Mouse (Mus musculus) gastrocnemius, postnatal 36 days (tissue): ENCODE measurements at regions not wholly inside any gene's neighbourhood (a gene's known extent, or its start where the extent isn't known, plus 50 kb on each side); places are given as distances from the start of the nearest gene placed in this dataset.

Source experiments
- DNase-seq, 2 experiments: peaks; one replicate each; pipeline ENCODE4 v3.0.0; 2022
- intact Hi-C: fragments of 180-260 bp; cut with DNase I; formaldehyde crosslinking; loops from one replicate; pipeline ENCODE4 v1.15.1; 2025

DNA sequence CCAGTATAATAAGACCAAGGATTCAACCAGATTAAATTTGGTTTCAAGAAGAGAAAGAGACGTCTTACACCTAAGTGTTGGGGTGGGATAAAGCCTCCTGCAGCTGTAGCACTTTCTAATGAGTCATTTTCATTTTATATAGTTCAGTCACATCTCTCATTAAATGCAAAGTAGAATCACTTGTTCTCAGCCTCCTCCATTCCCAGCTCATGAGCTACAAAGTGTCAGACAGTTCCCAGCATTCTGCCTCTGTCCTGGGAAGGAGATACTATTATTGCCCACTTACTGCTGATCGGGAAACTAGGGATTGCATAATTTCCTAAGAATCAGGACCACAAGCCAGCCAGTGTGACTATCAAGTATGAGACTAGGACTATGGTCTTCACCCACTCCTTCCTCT is 158.9 kb downstream of the Tph2 start:
- DNase-seq = no peak
- intact Hi-C loops = no loop called here

DNA sequence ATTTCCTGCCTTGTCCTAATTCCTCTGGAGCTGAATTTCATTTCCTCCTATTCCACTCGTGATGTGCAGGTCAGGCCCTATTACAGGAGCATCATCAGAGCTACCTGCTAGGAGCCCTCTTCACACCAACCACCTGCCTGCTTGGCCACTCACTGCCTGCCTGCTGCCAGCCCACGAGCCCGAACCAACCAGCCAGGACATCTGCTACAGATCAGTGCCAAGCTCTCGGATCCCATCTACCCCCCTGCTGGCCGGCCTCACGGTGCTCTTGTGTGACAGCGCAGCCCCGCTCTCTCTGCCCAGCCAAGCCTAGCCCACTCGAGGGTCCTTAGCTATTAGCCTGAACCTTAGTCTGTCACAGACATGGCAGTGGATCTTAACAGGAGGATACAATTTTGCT is 165.4 kb downstream of the Tph2 start:
- intact Hi-C loops = loop anchor here (10.0 kb wide), 1 partner anchor 125 kb away; no protein-coding TSS in a partner anchor
- no peak for DNase-seq

DNA sequence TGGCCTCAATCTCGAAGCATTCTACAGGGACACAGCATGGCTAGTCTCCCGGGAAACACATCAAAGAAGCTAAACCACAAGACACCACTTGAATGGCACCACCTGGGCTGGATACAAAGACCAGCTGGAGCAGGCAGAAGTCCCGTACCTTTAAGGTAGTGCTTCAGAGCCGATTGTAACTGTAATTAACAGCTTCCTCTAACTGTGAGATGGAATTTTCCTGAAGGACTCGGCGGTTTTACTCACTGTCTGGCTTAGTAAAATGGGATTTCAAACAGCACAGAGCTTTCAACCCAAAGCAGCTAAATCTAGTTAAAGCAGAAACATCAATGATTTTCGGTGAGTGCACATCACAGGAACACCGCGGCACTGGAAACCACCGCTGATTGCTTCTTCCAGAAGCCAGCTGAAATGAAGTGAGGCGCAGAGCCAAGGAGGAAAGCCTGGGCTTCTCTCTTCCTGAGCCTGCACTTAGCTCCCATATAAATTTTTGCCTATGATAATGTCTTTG is 171.3 kb downstream of the Tph2 start:
- no peak for DNase-seq
- intact Hi-C loops = loop anchor here (10.0 kb wide), 1 partner anchor 131 kb away; no protein-coding TSS in a partner anchor

DNA sequence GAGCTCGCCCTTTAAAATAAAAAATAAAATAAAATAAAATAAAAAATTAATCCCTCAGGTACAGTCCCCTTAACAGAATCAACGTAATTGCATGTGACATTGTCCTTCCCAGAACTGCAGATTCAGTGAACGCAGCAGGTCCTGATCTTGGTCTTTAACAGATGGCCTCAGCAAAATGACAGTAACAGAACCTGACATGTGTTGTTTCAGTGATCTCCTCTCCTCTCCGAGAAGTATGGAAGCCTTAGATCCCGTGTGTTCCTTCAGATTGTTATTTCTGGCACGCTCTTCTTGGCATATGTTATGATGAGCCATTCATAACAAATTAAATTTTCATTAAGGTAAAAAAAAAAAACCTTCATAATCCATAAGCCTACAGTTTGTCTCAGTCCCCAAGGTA is 171.9 kb downstream of the Tph2 start:
- DNase-seq = no peak
- intact Hi-C loops = loop anchor here (10.0 kb wide), 1 partner anchor 132 kb away; no protein-coding TSS in a partner anchor

DNA sequence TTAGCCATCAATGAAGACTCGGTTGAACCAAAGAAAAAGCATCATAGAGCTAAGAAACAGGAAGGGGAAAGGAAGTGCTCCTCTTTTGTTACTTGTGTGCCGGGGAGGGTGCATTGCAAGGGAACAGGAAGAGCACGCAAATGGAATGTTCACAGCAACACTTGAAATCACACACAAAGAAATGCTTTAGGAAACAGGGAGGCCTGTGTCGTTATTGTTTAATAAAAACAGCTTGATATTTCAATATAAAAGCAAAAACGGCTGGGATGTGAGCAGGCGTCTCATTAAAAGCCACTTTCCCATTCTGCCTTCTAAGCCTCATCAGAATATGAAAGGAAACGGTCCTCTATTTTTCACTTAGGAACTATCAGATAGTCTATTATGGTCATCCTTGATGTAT is 172.5 kb downstream of the Tph2 start:
- intact Hi-C loops = loop anchor here (10.0 kb wide), 1 partner anchor 132 kb away; no protein-coding TSS in a partner anchor

DNA sequence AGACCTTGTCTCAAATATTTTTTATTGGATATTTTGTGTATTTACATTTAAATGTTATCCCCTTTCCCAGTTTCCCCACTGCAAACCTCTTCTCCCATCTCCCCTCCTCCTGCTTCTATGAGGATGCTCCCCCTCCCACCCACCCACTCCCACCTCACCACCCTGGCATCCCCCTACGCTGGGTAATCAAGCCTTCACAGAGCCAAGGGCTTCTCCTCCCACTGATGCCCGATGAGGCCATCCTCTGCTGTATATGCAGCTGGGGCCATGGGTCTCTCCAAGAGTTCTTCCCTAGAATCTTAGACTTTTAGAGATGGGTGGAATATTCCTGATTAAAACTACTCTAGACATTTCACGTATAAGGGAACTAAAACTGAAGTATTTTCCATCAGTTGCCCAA is 172.9 kb downstream of the Tph2 start:
- intact Hi-C loops = loop anchor here (10.0 kb wide), 1 partner anchor 133 kb away; no protein-coding TSS in a partner anchor
- DNase-seq = no peak

More for the DNA sequence above, 172.5 kb downstream of the Tph2 start:
- no peak for DNase-seq

DNA sequence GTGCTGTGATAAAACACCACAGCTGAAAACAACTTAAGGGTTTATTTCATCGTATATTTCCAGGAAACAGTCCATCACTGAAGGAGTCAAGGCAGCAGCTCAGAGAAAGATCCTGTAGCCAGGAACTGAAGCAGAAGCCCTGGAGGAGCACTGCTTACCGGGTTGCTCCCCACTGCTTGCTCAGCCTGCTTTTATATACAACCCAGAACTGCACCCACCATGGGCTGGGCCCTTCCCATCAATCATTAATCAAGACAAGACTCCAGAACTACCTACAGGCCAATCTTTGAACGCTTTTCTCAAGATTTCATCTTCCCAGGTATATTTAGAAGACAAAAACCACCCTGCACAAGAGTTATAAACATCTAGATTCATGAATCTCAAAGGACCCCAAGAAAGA is 188.4 kb downstream of the Tph2 start:
- DNase-seq = no peak
- intact Hi-C loops = no loop called here

DNA sequence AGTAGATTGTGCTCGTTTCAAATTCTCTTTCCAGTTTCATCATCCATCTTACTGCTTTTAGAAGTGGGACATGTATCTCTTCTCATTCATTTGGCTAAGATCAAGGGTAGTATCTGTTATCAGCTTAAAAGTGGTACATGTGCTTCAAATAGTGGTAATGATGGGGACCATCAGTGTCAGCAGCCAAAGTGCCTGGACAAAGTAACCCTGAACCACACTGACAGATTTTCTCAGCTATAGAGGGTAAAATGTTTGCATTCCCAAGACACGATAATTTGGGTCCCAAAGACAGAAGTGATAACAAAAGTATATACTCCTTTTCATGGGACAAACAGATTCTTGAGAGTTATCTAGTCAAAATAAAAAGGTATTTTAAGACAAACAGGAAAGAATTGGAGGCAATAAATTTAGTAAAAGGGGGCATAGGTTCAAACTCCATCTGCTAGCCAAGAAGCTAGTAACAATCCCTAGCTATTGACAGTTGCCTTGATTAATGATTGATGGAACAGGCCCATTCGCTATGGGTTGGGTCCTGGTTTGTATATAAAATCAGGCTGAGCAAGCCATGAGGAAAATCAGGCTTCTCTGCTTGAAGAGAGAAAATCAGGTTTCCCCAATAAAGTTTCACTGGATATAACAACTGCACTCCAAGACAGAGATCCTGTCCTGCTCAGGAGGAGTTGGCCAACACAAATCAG is 189.5 kb downstream of the Tph2 start:
- intact Hi-C loops = no loop called here
- no peak for DNase-seq

DNA sequence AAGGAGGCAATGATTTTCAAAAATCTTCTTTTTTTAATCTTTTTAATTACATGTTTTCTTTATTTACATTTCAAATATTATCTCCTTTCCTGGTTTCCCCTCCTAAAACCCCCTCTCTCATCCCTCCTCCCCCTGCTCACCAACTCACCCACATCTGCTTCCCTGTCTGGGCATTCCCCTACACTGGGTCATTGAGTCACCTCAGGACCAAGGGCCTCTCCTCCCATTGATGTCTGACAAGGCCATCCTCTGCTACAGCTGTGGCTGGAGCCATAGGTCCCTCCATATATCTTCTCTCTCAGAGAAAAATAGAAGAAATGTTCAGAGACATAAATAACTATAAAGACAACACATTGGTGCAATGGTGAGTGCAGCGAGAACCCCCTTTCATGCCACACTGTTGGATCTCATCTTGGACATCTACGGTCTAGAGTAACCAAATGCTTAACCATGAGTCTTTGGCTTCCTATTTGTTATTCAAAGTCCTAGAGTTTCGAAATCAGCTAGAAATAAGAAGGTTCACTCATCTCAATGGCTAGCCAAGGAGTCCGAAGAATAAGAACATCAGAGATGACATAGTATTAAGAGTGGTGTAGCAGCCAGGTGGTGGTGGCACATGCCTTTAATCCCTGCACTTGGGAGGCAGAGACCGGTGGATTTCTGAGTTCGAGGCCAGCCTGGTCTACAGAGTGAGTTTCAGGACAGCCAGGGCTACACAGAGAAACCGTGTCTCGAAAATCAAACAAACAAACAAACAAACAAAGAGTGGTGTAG is 186.5 kb upstream of the Trhde start:
- DNase-seq = no peak
- intact Hi-C loops = no loop called here

DNA sequence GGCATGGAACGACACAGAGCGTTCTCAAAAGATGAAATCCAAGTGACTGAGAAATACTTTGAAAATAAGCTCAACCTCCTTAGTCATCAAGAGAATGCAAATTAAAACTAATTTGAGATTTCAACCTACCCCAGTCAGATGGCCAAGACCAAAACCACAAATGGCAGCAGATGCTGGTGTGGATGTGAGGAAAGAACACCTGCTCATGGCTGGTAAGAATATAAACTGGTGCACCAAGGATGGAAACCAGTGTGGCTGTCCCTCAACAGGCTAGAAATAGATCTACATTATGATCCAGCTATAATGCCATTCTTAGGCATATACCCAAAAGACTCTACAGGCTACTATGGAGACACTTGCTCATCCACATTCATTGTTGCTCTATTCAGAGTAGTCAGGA is 170.3 kb upstream of the Trhde start:
- intact Hi-C loops = no loop called here

DNA sequence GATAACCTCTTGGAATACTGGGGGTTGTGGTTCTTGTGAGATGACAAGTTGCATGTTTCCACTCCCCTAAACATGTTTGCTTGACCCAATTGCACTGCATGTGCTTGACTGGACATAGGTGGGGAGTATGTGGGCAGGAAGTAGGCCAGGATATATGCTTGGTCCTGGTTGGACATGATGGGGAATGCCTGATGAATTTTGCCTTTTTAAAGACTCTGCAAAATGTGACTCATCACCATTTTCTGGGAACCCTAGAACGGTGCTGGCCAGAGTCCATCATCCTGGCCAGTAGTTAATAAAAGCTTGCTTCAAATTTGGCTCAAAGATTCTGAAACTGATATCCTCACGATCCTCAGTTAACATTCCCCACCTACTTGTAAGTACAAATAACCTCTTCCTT is 161.5 kb upstream of the Trhde start:
- no peak for DNase-seq
- intact Hi-C loops = no loop called here

More for the DNA sequence above, 170.3 kb upstream of the Trhde start:
- no peak for DNase-seq

DNA sequence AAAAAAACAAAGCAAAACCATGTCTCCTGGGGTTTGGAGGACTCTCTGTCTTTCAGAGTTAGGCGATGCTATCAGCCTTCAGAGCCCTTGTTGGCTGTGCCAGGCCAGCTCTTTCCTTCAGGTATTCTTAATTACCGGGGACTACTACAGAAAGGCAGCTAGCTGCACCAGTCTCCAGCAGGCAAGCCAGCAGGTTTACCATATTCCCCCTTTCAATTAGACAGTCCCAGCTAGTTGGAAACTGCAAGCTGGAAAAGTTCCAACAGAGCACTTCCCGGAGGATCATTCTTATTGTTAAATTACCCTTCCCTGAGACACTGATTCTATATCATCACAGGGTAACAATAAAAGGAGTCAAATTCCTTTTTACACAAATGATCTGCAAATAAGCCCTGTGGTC is 155.8 kb upstream of the Trhde start:
- DNase-seq = no peak
- intact Hi-C loops = no loop called here

DNA sequence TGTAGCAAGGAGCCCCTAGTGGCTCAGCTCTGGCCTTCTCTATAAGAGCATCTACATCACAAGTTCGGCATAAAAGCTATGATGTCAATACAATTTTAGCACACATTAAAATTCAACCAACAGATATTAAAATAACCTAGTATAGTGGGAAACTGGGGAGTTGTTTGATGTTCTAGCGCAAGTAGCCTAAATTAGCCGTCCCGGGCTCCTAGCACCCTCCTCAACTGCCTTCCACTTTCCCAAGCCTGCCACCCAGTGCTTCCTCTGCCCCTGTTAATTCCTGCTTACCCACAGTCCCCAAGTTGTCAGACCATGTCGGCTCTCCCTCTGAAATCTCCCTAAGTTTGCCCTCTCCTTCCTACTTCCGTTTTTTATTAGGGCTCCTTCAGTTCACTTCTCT is 154.2 kb upstream of the Trhde start:
- DNase-seq = no peak
- intact Hi-C loops = no loop called here

DNA sequence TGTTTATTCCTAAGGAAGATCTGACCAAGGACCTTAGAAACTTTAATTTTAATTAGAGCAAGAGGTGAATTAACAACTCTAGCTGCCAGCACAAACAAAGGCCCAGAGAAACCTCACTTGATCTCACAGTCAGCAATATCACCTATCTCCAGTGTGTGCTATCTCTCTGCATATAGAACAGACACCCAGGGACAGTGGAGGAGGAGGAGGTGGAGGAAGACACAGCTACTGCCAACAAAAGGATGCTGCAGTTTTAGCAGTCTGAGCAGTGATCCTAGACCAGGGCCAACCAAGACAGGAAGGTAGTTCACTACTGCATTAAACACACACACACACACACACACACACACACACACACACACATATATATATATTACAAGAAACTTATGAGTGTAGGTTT is 153.5 kb upstream of the Trhde start:
- DNase-seq = no peak
- intact Hi-C loops = no loop called here

DNA sequence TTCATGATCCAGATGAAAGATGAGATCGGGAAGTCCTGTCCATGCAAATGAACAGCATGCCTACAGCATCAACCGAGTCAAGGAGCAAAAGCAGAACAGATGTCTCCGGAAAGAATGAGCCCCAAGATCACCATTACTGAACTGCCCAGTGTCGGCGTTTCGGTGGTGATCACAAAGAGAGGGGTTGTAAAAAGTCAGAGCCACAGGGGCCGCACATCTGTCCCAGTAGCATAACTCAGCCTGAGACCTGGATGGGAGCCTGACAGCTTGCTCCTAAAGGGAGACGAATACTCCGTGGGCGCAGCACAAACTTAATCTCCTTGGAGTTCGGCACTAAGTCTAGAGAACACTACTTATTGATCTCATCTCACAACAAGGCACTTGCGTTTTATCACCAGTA is 151.3 kb upstream of the Trhde start:
- intact Hi-C loops = no loop called here
- no peak for DNase-seq

DNA sequence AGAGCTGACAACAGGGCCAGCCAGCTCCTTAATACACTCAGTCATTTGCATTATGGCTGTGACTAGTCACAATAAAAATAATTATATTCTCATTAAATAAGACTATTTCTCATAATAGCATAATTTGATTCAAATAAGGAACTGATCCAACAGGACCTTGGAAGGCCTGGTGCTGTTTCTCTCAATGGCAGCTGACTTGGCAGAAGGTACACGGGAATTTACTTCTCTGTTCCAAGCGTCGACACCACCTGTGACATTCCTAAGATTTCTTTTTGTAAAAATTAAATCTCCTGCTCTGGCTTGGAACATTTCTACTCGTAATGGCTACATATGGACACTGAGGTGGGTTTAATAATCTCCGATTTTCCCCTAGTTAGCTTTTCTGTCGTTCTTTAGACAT is 147.1 kb upstream of the Trhde start:
- intact Hi-C loops = no loop called here
- no peak for DNase-seq

DNA sequence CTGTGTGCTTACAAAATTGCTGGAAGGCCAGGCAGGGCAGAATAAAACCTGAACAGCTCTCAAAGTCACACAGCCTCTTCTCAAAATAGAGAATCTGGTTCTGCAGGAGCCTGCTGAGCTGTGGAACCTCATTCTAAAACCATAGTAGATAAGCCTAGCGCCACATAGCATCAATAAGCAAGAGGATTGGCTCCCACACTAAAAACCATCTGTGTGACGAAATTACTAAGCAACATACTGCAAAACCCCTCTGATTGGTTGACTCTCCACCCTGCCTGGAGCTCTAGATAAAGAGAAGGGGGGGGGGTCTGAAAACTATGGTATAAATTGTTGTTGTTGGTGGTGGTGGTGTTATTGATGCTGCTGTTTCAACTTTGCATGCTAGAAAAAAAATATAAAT is 122.6 kb upstream of the Trhde start:
- intact Hi-C loops = no loop called here

DNA sequence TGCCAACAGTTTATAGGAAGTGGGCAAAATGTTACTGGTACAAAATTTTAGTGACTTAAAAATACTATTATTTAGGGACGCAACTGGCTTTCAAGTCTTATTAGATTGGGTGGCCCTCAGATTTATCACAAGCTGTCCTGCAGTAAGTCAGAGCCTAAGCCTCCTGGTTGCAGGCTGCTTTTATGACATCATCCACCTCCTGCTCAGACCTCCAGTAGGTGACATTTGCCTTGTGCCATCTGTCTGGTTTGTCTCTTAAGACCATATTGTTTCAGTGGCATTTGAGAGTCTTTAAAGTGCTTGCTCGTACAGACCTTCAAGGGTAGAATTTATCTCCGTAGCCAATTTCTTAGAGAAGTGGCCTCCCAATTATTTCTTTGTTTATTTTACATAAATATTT is 111.9 kb upstream of the Trhde start:
- no peak for DNase-seq
- intact Hi-C loops = no loop called here

More for the DNA sequence above, 122.6 kb upstream of the Trhde start:
- no peak for DNase-seq

DNA sequence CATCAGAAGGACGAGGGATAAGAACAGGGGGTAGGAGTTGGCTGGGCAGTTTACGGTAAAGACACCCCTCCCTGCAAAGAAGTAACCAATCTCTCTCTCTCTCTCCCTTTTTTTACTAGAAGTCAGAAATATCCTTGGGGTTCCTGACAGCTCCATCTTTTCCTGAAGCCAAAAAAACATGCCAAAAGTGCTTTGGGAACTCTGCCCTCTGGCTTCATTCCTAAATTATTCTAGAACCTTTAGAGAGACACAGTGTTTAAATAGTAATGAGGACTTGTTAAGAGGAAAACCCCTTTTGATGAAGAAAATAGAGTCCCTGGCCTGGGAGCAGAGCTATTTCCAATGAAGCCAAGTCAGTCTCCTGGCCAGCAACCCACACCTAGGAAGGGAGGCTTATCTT is 89.8 kb upstream of the Trhde start:
- intact Hi-C loops = no loop called here
- DNase-seq = no peak

DNA sequence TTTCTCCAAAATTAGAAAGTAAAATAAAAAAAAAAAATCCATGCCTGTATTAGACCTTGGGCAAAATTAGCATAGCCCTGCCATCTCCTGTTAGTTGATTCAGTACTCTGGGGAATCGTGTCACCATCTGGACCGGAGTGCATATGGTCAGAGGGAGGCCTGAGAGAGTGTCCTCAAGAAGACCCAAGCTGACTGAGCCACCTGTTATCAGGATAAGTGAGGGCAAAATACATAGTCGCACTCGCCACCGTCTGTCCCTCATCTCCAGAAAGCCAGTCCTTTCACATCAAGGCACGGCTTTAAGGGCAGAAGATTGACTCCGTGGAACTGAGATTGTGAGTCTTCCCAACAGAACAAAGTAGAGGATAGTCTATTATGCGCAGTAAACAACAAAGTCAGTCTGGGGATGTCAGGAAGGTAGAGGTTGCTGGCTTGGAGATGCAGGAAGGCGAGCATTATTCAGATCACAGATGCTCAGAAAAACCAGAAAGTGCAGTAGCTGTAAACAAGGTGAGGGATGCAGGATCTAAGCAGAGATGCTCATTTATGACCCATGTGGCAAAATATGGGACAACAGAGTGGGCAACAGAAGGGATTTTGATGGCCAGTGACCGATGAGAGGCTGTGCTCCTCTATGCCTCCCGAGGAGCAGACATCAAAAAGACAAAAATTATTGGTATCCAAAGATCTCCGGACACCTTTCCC is 88.8 kb upstream of the Trhde start:
- intact Hi-C loops = no loop called here
- DNase-seq = no peak

DNA sequence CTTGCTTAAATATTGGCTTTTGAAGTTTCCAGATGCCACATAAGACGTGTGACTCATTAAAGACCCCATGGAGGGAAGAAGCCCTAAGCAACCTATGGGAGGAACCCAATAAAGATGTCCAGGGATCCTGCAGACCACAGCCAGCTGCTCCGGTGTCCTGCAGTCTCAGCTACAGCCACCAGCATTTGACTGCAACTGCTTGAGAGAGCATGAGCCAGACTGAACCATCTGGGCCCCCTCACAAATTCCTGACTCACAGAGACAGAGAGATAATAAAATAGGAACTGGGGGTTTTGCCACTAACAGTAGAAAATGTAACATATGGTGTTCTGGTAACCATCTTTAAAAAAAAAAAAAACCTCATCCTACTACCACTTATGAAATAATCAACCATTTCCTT is 69.1 kb upstream of the Trhde start:
- DNase-seq = no peak
- intact Hi-C loops = no loop called here
